Mouse (Mus musculus) intestine, embryonic 14.5 days (tissue): Measurements from ENCODE around the gene Nus1. TPM values are rescaled to one million over a fixed set of nuclear protein-coding genes. Genes with fewer than 3 reads are reported as not detected.

Experiments used
- ATAC-seq: fragments of 200-750 bp; cut with Nextera tagmentation; replicated peaks from 2 replicates; pipeline ENCODE4 v1.8.0; 2017; ENCODE audit warnings: low read depth, moderate number of reproducible peaks, moderate TSS enrichment, moderate library complexity; ENCODE audit not compliant: low FRiP score, low TSS enrichment
- DNase-seq: peaks from one replicate; pipeline ENCODE4 v3.0.0-alpha.2; 2018; ENCODE audit warnings: low spot score
- H3K27ac ChIP-seq: fragments of 300-500 bp; sonication (generic); 2 replicates; pipeline ENCODE4 v1.5.1; 2014; ENCODE audit warnings: low read depth, mild to moderate bottlenecking, control low read depth
- H3K27me3 ChIP-seq: fragments of 300-500 bp; sonication (generic); replicated peaks from 2 replicates; pipeline ENCODE4 v1.6.1; 2014; ENCODE audit warnings: low read length, control low read depth; ENCODE audit not compliant: control insufficient read depth, insufficient read depth
- H3K36me3 ChIP-seq: fragments of 300-500 bp; sonication (generic); 2 replicates; pipeline ENCODE4 v1.6.1; 2014; ENCODE audit warnings: low read length, control low read depth; ENCODE audit not compliant: control insufficient read depth, insufficient read depth
- H3K4me1 ChIP-seq: fragments of 300-500 bp; sonication (generic); replicated peaks from 2 replicates; pipeline ENCODE4 v1.6.1; 2014; ENCODE audit warnings: low read length, control low read depth, mixed read lengths; ENCODE audit not compliant: control insufficient read depth, insufficient read depth
- H3K4me2 ChIP-seq: fragments of 300-500 bp; sonication (generic); 2 replicates; pipeline ENCODE4 v1.6.1; 2014; ENCODE audit warnings: low read length
- H3K4me3 ChIP-seq: fragments of 300-500 bp; sonication (generic); 2 replicates; pipeline ENCODE4 v1.5.1; 2014; ENCODE audit warnings: low read depth, low read length, control low read depth, mixed read lengths
- H3K9ac ChIP-seq: fragments of 300-500 bp; sonication (generic); 2 replicates; pipeline ENCODE4 v1.6.1; 2014; ENCODE audit warnings: mild to moderate bottlenecking, low read length
- H3K9me3 ChIP-seq: fragments of 300-500 bp; sonication (generic); 2 replicates; pipeline ENCODE4 v1.6.1; 2016; ENCODE audit warnings: low read length, control low read depth; ENCODE audit not compliant: control insufficient read depth
- WGBS: fragments of 180-500 bp; shearing (Covaris S2); extraction: QIAGEN DNeasy Blood & Tissue Kit; methylation state at CpG from one replicate; pipeline ENCODE4 v1.1.7; 2014; 5-methylcytosine and 5-hydroxymethylcytosine counted together
- polyA plus RNA-seq: library from polyadenylated mRNA; unstranded; fragments of >200 nt; fragmentation: Nextera tagmentation; extraction: Ambion mirVana; gene quantifications from 2 replicates; pipeline ENCODE4 v1.2.1, GENCODE M21; 2014

The Nus1 gene
- polyA plus RNA-seq, 1 experiment from 2014 or later, result 16.6 TPM

DNA sequence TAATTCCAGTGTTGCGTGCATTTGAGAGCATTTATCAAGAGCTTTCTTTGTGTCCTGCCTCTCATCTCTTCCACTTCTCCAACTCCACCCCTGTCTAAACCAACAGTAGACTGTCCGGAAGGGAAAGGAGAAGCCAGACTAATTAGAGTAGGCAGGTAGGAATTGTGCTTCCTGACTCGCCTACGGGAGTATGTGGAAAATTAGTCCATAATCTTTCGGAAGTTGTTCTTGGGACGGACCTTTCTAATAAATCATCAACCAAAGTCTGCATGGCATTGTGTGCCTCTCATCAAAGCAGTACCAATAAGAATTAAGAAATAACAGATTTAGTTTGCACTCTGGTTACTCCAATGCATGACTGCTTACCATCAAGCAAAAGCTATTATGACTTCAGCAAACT lies 34.3 kb upstream of the Nus1 start:
- 62% methylated on average over 6 of the region's 6 CpGs for WGBS
- Histone ChIP-seq H3K27ac (no peak overlapping the region), H3K27me3 (no peaks in the 10 kb centered on the region), H3K9me3 (no peaks in the 10 kb centered on the region), H3K4me1 (0 out of 2 replicates have a peak, but pooled peaks cover 12% of the 10 kb centered on the region), H3K9ac (no peak overlapping the region; the same call in 1 of the 2 replicates), H3K4me2 (peak overlapping the region; percentile 71), H3K4me3 (peak overlapping the region; percentile 75), H3K36me3 (no peaks in the 10 kb centered on the region)
- ATAC-seq (no peak), DNase-seq (no peak)

DNA sequence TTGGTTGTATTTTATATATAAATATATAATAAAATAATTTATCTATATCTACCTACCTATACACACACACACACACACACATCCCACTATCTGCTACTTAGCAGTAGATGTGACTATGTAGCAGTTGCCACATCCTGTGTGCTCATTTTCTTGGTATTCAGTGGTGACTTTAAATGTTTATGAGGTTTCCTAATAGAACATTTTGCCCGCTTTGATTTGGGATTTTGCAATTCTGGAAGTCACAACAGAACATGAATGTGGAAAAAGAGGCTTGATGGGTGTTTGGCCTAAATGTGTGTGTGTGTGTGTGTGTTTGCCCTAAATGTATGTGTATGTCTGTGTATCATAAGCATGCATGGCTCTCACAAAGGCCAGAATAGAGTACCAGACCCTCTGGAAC lies 33.8 kb upstream of the Nus1 start:
- ATAC-seq (no peak), DNase-seq (no peak)
- Histone ChIP-seq H3K36me3 (no peaks in the 10 kb centered on the region), H3K27me3 (no peaks in the 10 kb centered on the region), H3K27ac (no peak overlapping the region), H3K4me1 (0 out of 2 replicates have a peak, but pooled peaks cover 12% of the 10 kb centered on the region), H3K9ac (no peak overlapping the region), H3K9me3 (no peaks in the 10 kb centered on the region), H3K4me3 (no peak overlapping the region), H3K4me2 (no peak overlapping the region)
- 92% methylated on average over 1 of the region's 1 CpGs for WGBS

DNA sequence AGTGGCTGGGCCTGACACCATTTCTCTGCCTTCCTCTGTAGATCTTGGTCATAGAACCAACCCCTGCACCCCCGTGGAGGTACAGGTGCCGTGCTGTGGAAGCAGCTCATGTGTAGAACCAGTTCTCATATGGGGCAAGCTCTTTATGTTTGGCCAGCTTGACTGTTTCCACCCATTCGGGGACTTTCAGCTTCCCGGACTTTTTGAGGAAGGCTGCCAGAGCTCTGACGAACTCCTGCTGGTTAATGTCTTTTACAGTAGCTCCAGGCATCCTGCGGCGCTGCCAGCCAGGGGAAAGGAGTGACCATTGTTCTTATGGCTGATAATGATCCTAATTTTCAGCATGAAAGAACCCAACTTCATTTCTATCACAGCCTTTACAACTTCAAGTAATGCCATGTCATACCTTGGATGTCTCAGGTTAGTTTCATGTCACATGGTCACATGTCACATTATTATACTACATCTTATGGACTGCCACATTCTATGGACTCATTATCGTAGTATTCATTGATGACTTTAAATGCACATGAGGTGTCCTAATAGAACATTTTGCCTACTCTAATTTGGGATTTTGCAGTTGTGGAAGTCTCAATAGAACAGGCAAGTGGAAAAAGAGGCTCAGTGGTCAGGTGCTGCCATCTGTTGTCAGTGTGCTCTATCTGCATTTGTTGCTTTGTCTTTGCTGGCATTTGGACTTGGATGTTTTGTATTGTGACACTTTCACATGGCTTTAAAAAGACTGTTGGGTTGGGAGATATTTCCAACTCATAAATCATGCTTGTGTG lies 32.3 kb upstream of the Nus1 start:
- Histone ChIP-seq H3K36me3 (no peaks in the 10 kb centered on the region), H3K9ac (no peak overlapping the region), H3K4me3 (no peak overlapping the region), H3K27me3 (no peaks in the 10 kb centered on the region), H3K4me1 (0 out of 2 replicates have a peak, but pooled peaks cover 9% of the 10 kb centered on the region), H3K9me3 (no peaks in the 10 kb centered on the region), H3K27ac (no peak overlapping the region), H3K4me2 (no peak overlapping the region)
- ATAC-seq, result no peak
- DNase-seq, result peak; percentile 62
- 53% methylated on average over 8 of the region's 8 CpGs for WGBS

DNA sequence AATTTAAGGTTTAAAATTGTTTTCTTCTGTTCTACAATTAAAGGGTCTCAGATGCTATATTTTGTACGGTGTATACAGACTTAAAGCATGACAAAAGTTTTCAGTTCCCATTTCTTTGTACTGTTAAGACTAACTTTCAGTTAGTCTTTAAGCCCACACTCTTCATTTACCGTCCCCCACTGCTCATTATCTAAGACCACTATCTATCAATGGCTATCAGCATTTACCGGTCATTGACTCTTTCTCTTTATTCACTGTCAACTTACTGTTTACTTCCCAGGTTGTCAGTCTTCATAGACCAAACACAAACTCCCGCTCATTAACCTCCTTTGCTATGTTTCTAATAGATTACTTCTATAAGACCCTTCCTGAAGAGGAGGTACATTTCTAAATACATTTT lies 30.2 kb upstream of the Nus1 start:
- no peak overlapping the region for H3K27ac ChIP-seq
- no peak for ATAC-seq
- H3K27me3 ChIP-seq, result no peaks in the 10 kb centered on the region
- H3K36me3 ChIP-seq, result no peaks in the 10 kb centered on the region
- H3K4me3 ChIP-seq, result no peak overlapping the region
- no peak for DNase-seq
- H3K4me2 ChIP-seq, result no peak overlapping the region
- WGBS, result 64% methylated on average over 4 of the region's 4 CpGs
- no peak overlapping the region for H3K9ac ChIP-seq
- 0 out of 2 replicates have a peak, but pooled peaks cover 5% of the 10 kb centered on the region for H3K4me1 ChIP-seq
- no peaks in the 10 kb centered on the region for H3K9me3 ChIP-seq

DNA sequence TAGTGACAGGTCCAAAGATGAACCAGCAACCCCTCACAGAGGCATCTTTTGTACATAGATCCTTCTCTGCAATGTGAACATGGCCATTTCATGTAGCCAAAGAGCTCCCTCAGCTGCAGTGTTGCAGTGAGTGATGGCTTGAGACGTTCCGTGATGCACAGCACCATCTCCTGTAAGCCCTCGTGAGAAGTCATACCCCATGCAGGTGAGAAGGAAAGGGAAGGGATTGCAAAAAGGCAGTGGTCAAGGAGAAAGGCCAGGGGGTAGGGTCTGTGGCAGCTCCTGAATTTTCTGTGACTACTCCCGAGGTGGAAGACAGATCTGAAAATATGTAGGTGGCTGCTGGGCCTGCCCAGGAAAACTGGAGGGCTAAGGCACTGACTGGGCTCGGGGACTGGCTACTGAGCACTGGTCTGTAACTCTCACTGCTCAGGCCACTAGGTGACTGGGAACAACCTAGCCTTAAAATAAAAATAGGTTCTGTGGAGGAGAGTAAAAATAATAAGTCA lies 28.4 kb upstream of the Nus1 start, which contains the start of gene Nepn:
Gene Nepn (plus strand): TSS at position 51 of the 509 bp plus-strand sequence.
- Histone ChIP-seq H3K27me3 (no peaks in the 10 kb centered on the region), H3K9ac (no peak within 1 kb of the TSS), H3K27ac (no peak within 1 kb of the TSS), H3K36me3 (no peaks in the 10 kb centered on the region), H3K4me2 (no peak within 1 kb of the TSS), H3K4me1 (no peaks in the 10 kb centered on the region), H3K4me3 (no peak within 1 kb of the TSS), H3K9me3 (no peaks in the 10 kb centered on the region)
- ATAC-seq, result no peak
- 72% methylated on average over 5 of the region's 5 CpGs for WGBS
- no peak for DNase-seq

DNA sequence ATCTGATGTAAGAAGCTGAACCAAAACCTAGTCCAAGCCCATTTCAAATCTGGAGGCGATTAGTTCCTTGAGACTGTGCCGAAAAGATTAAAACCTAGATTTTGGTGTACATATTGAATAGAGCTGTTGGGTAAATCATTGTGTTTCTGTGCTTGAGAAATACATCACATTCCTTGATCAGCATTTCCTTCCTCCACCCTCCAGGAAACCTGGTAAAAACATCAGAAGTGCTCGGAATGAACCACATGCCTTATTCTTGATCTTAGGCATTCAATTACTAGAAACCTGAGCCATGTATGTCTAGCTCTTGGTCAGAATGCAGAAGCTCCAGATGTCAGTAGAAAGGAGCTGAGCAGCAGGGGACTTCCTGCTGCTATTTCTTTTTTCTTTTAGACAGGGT lies 27.9 kb upstream of the Nus1 start:
- H3K4me3 ChIP-seq, result no peak overlapping the region
- no peak overlapping the region for H3K9ac ChIP-seq
- no peaks in the 10 kb centered on the region for H3K27me3 ChIP-seq
- no peaks in the 10 kb centered on the region for H3K4me1 ChIP-seq
- DNase-seq (no peak), ATAC-seq (no peak)
- no peaks in the 10 kb centered on the region for H3K9me3 ChIP-seq
- H3K27ac ChIP-seq, result no peak overlapping the region
- 80% methylated on average over 3 of the region's 3 CpGs for WGBS
- H3K36me3 ChIP-seq, result no peaks in the 10 kb centered on the region
- no peak overlapping the region for H3K4me2 ChIP-seq

DNA sequence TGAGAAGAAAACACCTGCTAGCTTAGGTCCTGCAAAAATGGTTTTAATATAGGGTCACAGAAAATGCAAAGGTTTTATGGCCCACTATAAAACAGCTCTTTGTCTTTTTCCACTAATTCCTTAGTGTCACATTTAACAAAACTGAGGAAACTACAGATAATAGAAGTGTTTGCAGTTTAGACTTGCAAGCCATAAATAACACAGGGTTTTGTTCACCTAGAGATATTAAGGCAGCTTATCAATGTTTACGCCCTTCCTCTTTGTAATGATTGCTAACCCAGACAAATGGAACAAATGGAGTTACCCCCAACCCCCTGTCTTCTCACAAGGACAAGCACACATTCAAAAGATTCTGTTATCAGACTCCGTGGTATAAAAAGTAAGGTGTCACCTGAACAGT lies 26.1 kb upstream of the Nus1 start:
- Histone ChIP-seq H3K4me2 (no peak overlapping the region), H3K9me3 (no peaks in the 10 kb centered on the region), H3K4me1 (no peaks in the 10 kb centered on the region), H3K4me3 (no peak overlapping the region), H3K9ac (no peak overlapping the region), H3K36me3 (no peaks in the 10 kb centered on the region), H3K27ac (no peak overlapping the region), H3K27me3 (no peaks in the 10 kb centered on the region)
- ATAC-seq (peak; percentile 43; the same call in 1 of the 2 replicates), DNase-seq (no peak)
- 59% methylated on average over 2 of the region's 2 CpGs for WGBS

DNA sequence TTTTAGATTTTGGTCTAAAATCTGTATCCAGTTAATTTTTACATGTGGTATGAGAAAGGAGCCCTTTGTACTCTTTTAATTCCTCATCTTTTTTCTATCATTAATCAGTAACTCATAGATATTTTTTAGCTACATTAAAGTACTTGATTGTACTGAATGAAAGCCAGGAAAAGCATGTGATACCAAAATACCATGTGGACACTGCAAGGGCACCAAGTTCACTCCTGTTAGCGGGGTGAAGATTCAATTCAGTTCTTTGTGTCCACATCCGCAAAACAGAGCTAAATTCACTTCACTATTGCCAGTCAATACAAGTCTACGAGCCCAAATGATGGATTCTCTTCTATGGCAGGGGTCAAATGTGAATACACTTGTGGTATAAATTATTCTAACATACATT lies 20.7 kb upstream of the Nus1 start:
- H3K4me3 ChIP-seq, result no peak overlapping the region
- H3K4me1 ChIP-seq, result no peaks in the 10 kb centered on the region
- DNase-seq (no peak), ATAC-seq (no peak)
- H3K27me3 ChIP-seq, result no peaks in the 10 kb centered on the region
- H3K4me2 ChIP-seq, result no peak overlapping the region
- H3K36me3 ChIP-seq, result no peaks in the 10 kb centered on the region
- H3K9me3 ChIP-seq, result no peaks in the 10 kb centered on the region
- no peak overlapping the region for H3K27ac ChIP-seq
- no peak overlapping the region for H3K9ac ChIP-seq
- 88% methylated on average over 3 of the region's 3 CpGs for WGBS

DNA sequence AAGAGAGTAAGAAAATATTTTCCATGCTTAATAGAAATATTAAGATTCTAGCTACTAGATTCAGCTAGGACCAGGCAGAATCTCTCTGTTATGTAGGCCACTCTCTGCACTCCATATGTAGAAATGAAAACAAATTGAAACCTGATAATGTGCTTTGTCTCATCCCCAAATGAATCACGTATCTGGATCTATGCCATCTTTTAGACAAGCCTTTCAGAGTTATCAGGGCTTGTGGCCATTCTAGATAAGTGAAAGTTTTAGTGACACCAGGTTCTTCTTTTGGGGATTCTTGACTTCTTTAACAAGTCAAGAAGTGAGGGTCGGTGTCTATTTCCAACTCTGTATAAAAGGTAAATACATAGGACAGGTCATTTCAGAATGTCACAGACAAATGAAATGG lies 18.6 kb upstream of the Nus1 start:
- 77% methylated on average over 2 of the region's 2 CpGs for WGBS
- H3K27ac ChIP-seq, result no peak overlapping the region
- DNase-seq (no peak), ATAC-seq (no peak)
- H3K9me3 ChIP-seq, result no peaks in the 10 kb centered on the region
- no peak overlapping the region for H3K4me3 ChIP-seq
- no peak overlapping the region for H3K4me2 ChIP-seq
- H3K4me1 ChIP-seq, result no peaks in the 10 kb centered on the region
- H3K36me3 ChIP-seq, result no peaks in the 10 kb centered on the region
- H3K9ac ChIP-seq, result no peak overlapping the region
- H3K27me3 ChIP-seq, result no peaks in the 10 kb centered on the region
